Comparison of ENCODE assay signal across 9 mouse cellular contexts in genomic region chr5:142935642-142936335, GRCm38 (mm10). TPM values are rescaled to one million over a fixed set of nuclear protein-coding genes. Genes with fewer than 3 reads are reported as not detected.
DNase-seq lines count a peak whose midpoint lies in the region; ATAC-seq lines count a peak whose summit lies in the region.
"Had no signal": no experiment of that assay in that cellular context is flagged by ENCODE, and none has a peak within 500 bp of the region (broad histone marks: within the 10 kb centered on the region; RNA-seq: fewer than 3 reads in every experiment).

No protein-coding gene starts in this region.

- H3K9ac ChIP-seq in intestine, embryonic 15.5 days: peak overlapping the region; percentile 6; the same call in 1 of the 2 replicates

- peak; percentile 52 for DNase-seq in ovary, adult 18-20 months (ENCODE audit: low spot score)
- no peak for DNase-seq in ovary, postnatal 14 days (ENCODE audit: low spot score)
- DNase-seq in embryo, embryonic 11.5 days (ENCODE audit: low read depth, low spot score): peak; percentile 63
- DNase-seq in gastrocnemius, postnatal 25 days: peak; percentile 76
- peak; percentile 64 to 82 for DNase-seq in left cerebral cortex, postnatal 10 days (ENCODE audit: extremely low spot score in 1 of 2, low spot score in 2 of 2)
- DNase-seq in right cerebral cortex, postnatal 25 days: peak; percentile 74

- peak; percentile 64 for ATAC-seq in intestine, embryonic 15.5 days

- 0 out of 2 replicates have a peak overlapping the region, but pooled peaks have one; percentile 7 for H3K27ac ChIP-seq in intestine, embryonic 15.5 days

- H3K4me1 ChIP-seq in intestine, embryonic 15.5 days (replicated peaks): peaks cover 8% of the 10 kb centered on the region
- peaks cover 66% of the 10 kb centered on the region for H3K4me1 ChIP-seq in megakaryocyte, embryonic 14.5 days

- 20% methylated on average over 13 of the region's 13 CpGs for WGBS in intestine, embryonic 15.5 days

- no peaks in the 10 kb centered on the region for H3K36me3 ChIP-seq in intestine, embryonic 15.5 days
- no peaks in the 10 kb centered on the region for H3K36me3 ChIP-seq in megakaryocyte, embryonic 14.5 days (replicated peaks; ENCODE audit: low read length)

- peak overlapping the region; percentile 47 for H3K4me2 ChIP-seq in intestine, embryonic 15.5 days (replicated peaks)

- H3K9me3 ChIP-seq in intestine, embryonic 15.5 days: no peaks in the 10 kb centered on the region
- peaks cover 5% of the 10 kb centered on the region for H3K9me3 ChIP-seq in megakaryocyte, embryonic 14.5 days

- H3K4me3 ChIP-seq in intestine, embryonic 15.5 days (replicated peaks): 0 out of 2 replicates have a peak overlapping the region, but pooled peaks have one; percentile 2
- peak overlapping the region; percentile 87 for H3K4me3 ChIP-seq in megakaryocyte, embryonic 14.5 days (replicated peaks)

- H3K27me3 ChIP-seq in intestine, embryonic 15.5 days (replicated peaks): no peaks in the 10 kb centered on the region
- no peaks in the 10 kb centered on the region for H3K27me3 ChIP-seq in megakaryocyte, embryonic 14.5 days (replicated peaks)

- intact Hi-C loops in left cerebral cortex, postnatal 10 days (cut with DNase I): loop anchor here (5.0 kb wide), 2 partner anchors 102 to 132 kb away; no protein-coding TSS in a partner anchor

RNA-seq across cellular contexts. Expression of gene Fscn1, which starts 24.4 kb away (rescaled TPM):
- 10 to 100 TPM; 13.4 to 17.6 TPM for total RNA-seq in gastrocnemius, postnatal 25 days (2021)
- polyA plus RNA-seq in intestine, embryonic 15.5 days (2015; fragmentation: Nextera tagmentation; extraction: Ambion mirVana): 140 and 170 TPM in 2 replicates
- total RNA-seq in left cerebral cortex, postnatal 10 days (2021): 100 to 1,000 TPM; 442 to 448 TPM
- 1.3 and 3.6 TPM in 2 replicates for polyA plus RNA-seq in megakaryocyte, embryonic 14.5 days (2012; ENCODE audit: insufficient read depth, low replicate concordance)
- total RNA-seq: G1E had no signal
- polyA plus RNA-seq: G1E had no signal

RNA-seq across cellular contexts. Expression of gene Actb, which starts 29.2 kb away (rescaled TPM):
- total RNA-seq in gastrocnemius, postnatal 25 days (2021): 100 to 1,000 TPM; 487 to 619 TPM
- 14,579 and 17,104 TPM in 2 replicates for polyA plus RNA-seq in intestine, embryonic 15.5 days (2015; fragmentation: Nextera tagmentation; extraction: Ambion mirVana)
- 1,000 to 10,000 TPM; 3,611 to 3,673 TPM for total RNA-seq in left cerebral cortex, postnatal 10 days (2021)
- 9,487 and 13,262 TPM in 2 replicates for polyA plus RNA-seq in megakaryocyte, embryonic 14.5 days (2012; ENCODE audit: insufficient read depth, low replicate concordance)

RNA-seq across cellular contexts. Expression of gene Fbxl18, which starts 40.6 kb away (rescaled TPM):
- 1 to 10 TPM; 5.6 to 6.8 TPM for total RNA-seq in gastrocnemius, postnatal 25 days (2021)
- polyA plus RNA-seq in intestine, embryonic 15.5 days (2015; fragmentation: Nextera tagmentation; extraction: Ambion mirVana): 11.1 and 11.4 TPM in 2 replicates
- total RNA-seq in left cerebral cortex, postnatal 10 days (2021): 10 to 100 TPM; 32.3 to 34.8 TPM
- polyA plus RNA-seq in megakaryocyte, embryonic 14.5 days (2012; ENCODE audit: insufficient read depth, low replicate concordance): 4.7 and 4.9 TPM in 2 replicates

Comparison
In these comparisons a context has a peak if more than half of its experiments do, and no peak if none do; other contexts are left out.
1. RNA of gene Fscn1, which starts 24.4 kb away (total RNA-seq): 442 to 448 TPM in left cerebral cortex, postnatal 10 days; 13.4 to 17.6 TPM in gastrocnemius, postnatal 25 days; every median in the first group is over 10 times any median in the second.
2. RNA of gene Actb, which starts 29.2 kb away (total RNA-seq): 3,611 to 3,673 TPM in left cerebral cortex, postnatal 10 days; 487 to 619 TPM in gastrocnemius, postnatal 25 days; every median in the first group is over 4 times any median in the second.
3. RNA of gene Fbxl18, which starts 40.6 kb away (total RNA-seq): 32.3 to 34.8 TPM in left cerebral cortex, postnatal 10 days; 5.6 to 6.8 TPM in gastrocnemius, postnatal 25 days; every median in the first group is over 4 times any median in the second.